Mouse (Mus musculus) cortical plate, adult 2 months (tissue): ENCODE results near the gene Ermard.
"Not testable (repeated sequence)": the region's sequence is repeated elsewhere in the genome, so short reads cannot be mapped to it uniquely, and the experiment has no call there.

Experiments
- CTCF ChIP-seq: fragments of 200-500 bp; IDR thresholded peaks from 2 replicates; pipeline ENCODE4 v1.5.1; 2011; ENCODE audit warnings: mild to moderate bottlenecking, control low read depth, low read length; ENCODE audit not compliant: insufficient read depth; ENCODE audit errors: extremely low read depth
- POLR2A ChIP-seq: fragments of 200-500 bp; IDR thresholded peaks from 2 replicates; pipeline ENCODE4 v1.6.1; 2011; ENCODE audit warnings: mild to moderate bottlenecking, low read length, control low read depth; ENCODE audit not compliant: insufficient read depth; ENCODE audit errors: extremely low read depth

- TF ChIP-seq CTCF, POLR2A: not testable (repeated sequence)
Observed at GRCm38 (mm10) chr17:15021503-15022220, 19.3 kb upstream of the Ermard start.
